Mouse (Mus musculus): ENCODE results near the gene Hira. TPM values are rescaled to one million over a fixed set of nuclear protein-coding genes. Genes with fewer than 3 reads are reported as not detected.
A peak's percentile ranks its signal among the peaks of the same experiment; 100 is the strongest.
"Not testable (repeated sequence)": the region's sequence is repeated elsewhere in the genome, so short reads cannot be mapped to it uniquely, and the experiment has no call there.

Gene Hira
- polyA plus RNA-seq, 1 experiment from 2014 or later, result 14.7 TPM

- H3K4me1 ChIP-seq (ENCODE audit: control insufficient read depth, insufficient read depth, low read length); H3K36me3 ChIP-seq (ENCODE audit: control insufficient read depth, insufficient read depth, low read length); H3K27me3 ChIP-seq (ENCODE audit: control insufficient read depth, insufficient read depth, low read length); DNase-seq (ENCODE audit: low spot score, missing footprints); ATAC-seq (ENCODE audit: low FRiP score); H3K4me2 ChIP-seq; H3K9me3 ChIP-seq (ENCODE audit: control insufficient read depth, low read length); H3K27ac ChIP-seq (ENCODE audit: low read depth, low read length); H3K9ac ChIP-seq (ENCODE audit: low read length); H3K4me3 ChIP-seq (ENCODE audit: low read depth, low read length): not testable (repeated sequence)
- 91% methylated on average over 16 of the region's 17 CpGs for WGBS
Measured at GRCm38 (mm10) chr16:18849521-18850190, 27.2 kb upstream of the Hira start.

- H3K27me3 ChIP-seq (ENCODE audit: control insufficient read depth, insufficient read depth, low read length), result no peaks in the 10 kb centered on the region
- no peak overlapping the region for H3K9ac ChIP-seq (ENCODE audit: low read length)
- H3K27ac ChIP-seq (ENCODE audit: low read depth, low read length), result no peak overlapping the region
- peak; percentile 85 for DNase-seq (ENCODE audit: low spot score, missing footprints)
- H3K36me3 ChIP-seq (ENCODE audit: control insufficient read depth, insufficient read depth, low read length), result no peaks in the 10 kb centered on the region
- no peaks in the 10 kb centered on the region for H3K9me3 ChIP-seq (ENCODE audit: control insufficient read depth, low read length)
- no peak for ATAC-seq (ENCODE audit: low FRiP score)
- H3K4me2 ChIP-seq, result no peak overlapping the region
- H3K4me3 ChIP-seq (ENCODE audit: low read depth, low read length), result no peak overlapping the region
- no peaks in the 10 kb centered on the region for H3K4me1 ChIP-seq (ENCODE audit: control insufficient read depth, insufficient read depth, low read length)
Measured at GRCm38 (mm10) chr16:18858551-18858950, 18.3 kb upstream of the Hira start.

GRCm38 (mm10) chr16:18860186-18860585 is 16.7 kb upstream of the Hira start:
- ATAC-seq (ENCODE audit: low FRiP score) (no peak), DNase-seq (ENCODE audit: low spot score, missing footprints) (no peak)
- H3K4me3 ChIP-seq (ENCODE audit: low read depth, low read length), result no peak overlapping the region

GRCm38 (mm10) chr16:18870495-18870894 is 6.3 kb upstream of the Hira start:
- not testable (repeated sequence) for H3K4me2 ChIP-seq; H3K9ac ChIP-seq (ENCODE audit: low read length); H3K4me3 ChIP-seq (ENCODE audit: low read depth, low read length); H3K27me3 ChIP-seq (ENCODE audit: control insufficient read depth, insufficient read depth, low read length); DNase-seq (ENCODE audit: low spot score, missing footprints); H3K4me1 ChIP-seq (ENCODE audit: control insufficient read depth, insufficient read depth, low read length); H3K9me3 ChIP-seq (ENCODE audit: control insufficient read depth, low read length); H3K27ac ChIP-seq (ENCODE audit: low read depth, low read length); ATAC-seq (ENCODE audit: low FRiP score)
- H3K36me3 ChIP-seq (ENCODE audit: control insufficient read depth, insufficient read depth, low read length), result peaks cover 11% of the 10 kb centered on the region; the same call in 1 of the 2 replicates
- WGBS, result 86% methylated on average over 1 of the region's 1 CpGs

More at GRCm38 (mm10) chr16:18860186-18860585, 16.7 kb upstream of the Hira start:
- Histone ChIP-seq H3K36me3 (ENCODE audit: control insufficient read depth, insufficient read depth, low read length) (no peaks in the 10 kb centered on the region), H3K27me3 (ENCODE audit: control insufficient read depth, insufficient read depth, low read length) (no peaks in the 10 kb centered on the region), H3K4me2 (no peak overlapping the region), H3K9ac (ENCODE audit: low read length) (no peak overlapping the region), H3K9me3 (ENCODE audit: control insufficient read depth, low read length) (no peaks in the 10 kb centered on the region), H3K4me1 (ENCODE audit: control insufficient read depth, insufficient read depth, low read length) (no peaks in the 10 kb centered on the region), H3K27ac (ENCODE audit: low read depth, low read length) (no peak overlapping the region)
- WGBS, result 74% methylated on average over 1 of the region's 1 CpGs

GRCm38 (mm10) chr16:18876091-18876441 is 771 bp upstream of the Hira start:
- 1% methylated on average over 17 of the region's 17 CpGs for WGBS
- H3K36me3 ChIP-seq (ENCODE audit: control insufficient read depth, insufficient read depth, low read length), result peaks cover 15% of the 10 kb centered on the region; the same call in 1 of the 2 replicates
- ATAC-seq (ENCODE audit: low FRiP score) (no peak), DNase-seq (ENCODE audit: low spot score, missing footprints) (no peak)
- H3K27me3 ChIP-seq (ENCODE audit: control insufficient read depth, insufficient read depth, low read length), result no peaks in the 10 kb centered on the region
- H3K4me1 ChIP-seq (ENCODE audit: control insufficient read depth, insufficient read depth, low read length), result peaks cover 8% of the 10 kb centered on the region
- no peaks in the 10 kb centered on the region for H3K9me3 ChIP-seq (ENCODE audit: control insufficient read depth, low read length)
- peak overlapping the region; percentile 95 for H3K9ac ChIP-seq (ENCODE audit: low read length)
- H3K4me2 ChIP-seq, result peak overlapping the region; percentile 74
- peak overlapping the region; percentile 97 for H3K4me3 ChIP-seq (ENCODE audit: low read depth, low read length)
- peak overlapping the region; percentile 91 for H3K27ac ChIP-seq (ENCODE audit: low read depth, low read length)

- Histone ChIP-seq H3K4me1 (ENCODE audit: control insufficient read depth, insufficient read depth, low read length) (peaks cover 8% of the 10 kb centered on the region), H3K27ac (ENCODE audit: low read depth, low read length) (peak overlapping the region; percentile 91), H3K9me3 (ENCODE audit: control insufficient read depth, low read length) (no peaks in the 10 kb centered on the region), H3K27me3 (ENCODE audit: control insufficient read depth, insufficient read depth, low read length) (no peaks in the 10 kb centered on the region), H3K4me2 (peak overlapping the region; percentile 74), H3K36me3 (ENCODE audit: control insufficient read depth, insufficient read depth, low read length) (peaks cover 6% of the 10 kb centered on the region; the same call in 1 of the 2 replicates), H3K4me3 (ENCODE audit: low read depth, low read length) (peak overlapping the region; percentile 97), H3K9ac (ENCODE audit: low read length) (peak overlapping the region; percentile 95)
- under 1% methylated on average over 41 of the region's 43 CpGs for WGBS
- ATAC-seq (ENCODE audit: low FRiP score), result peak; percentile 45
- DNase-seq (ENCODE audit: low spot score, missing footprints), result peak; percentile 97
Measured at GRCm38 (mm10) chr16:18877386-18878090, 701 bp downstream of the Hira start.

GRCm38 (mm10) chr16:18878091-18878720 is 1.4 kb downstream of the Hira start:
- DNase-seq (ENCODE audit: low spot score, missing footprints) (no peak), ATAC-seq (ENCODE audit: low FRiP score) (no peak)
- peak overlapping the region; percentile 97 for H3K4me3 ChIP-seq (ENCODE audit: low read depth, low read length)
- peak overlapping the region; percentile 74 for H3K4me2 ChIP-seq
- H3K9ac ChIP-seq (ENCODE audit: low read length), result peak overlapping the region; percentile 95
- 36% methylated on average over 20 of the region's 20 CpGs for WGBS
- peak overlapping the region; percentile 91; the same call in 1 of the 2 replicates for H3K27ac ChIP-seq (ENCODE audit: low read depth, low read length)
- peaks cover 8% of the 10 kb centered on the region for H3K4me1 ChIP-seq (ENCODE audit: control insufficient read depth, insufficient read depth, low read length)
- no peaks in the 10 kb centered on the region for H3K9me3 ChIP-seq (ENCODE audit: control insufficient read depth, low read length)
- H3K36me3 ChIP-seq (ENCODE audit: control insufficient read depth, insufficient read depth, low read length), result peaks cover 9% of the 10 kb centered on the region
- H3K27me3 ChIP-seq (ENCODE audit: control insufficient read depth, insufficient read depth, low read length), result no peaks in the 10 kb centered on the region

GRCm38 (mm10) chr16:18884044-18884443 is 7.2 kb downstream of the Hira start:
- no peaks in the 10 kb centered on the region for H3K27me3 ChIP-seq (ENCODE audit: control insufficient read depth, insufficient read depth, low read length)
- H3K9me3 ChIP-seq (ENCODE audit: control insufficient read depth, low read length), result no peaks in the 10 kb centered on the region
- no peak overlapping the region for H3K4me2 ChIP-seq
- no peak overlapping the region for H3K27ac ChIP-seq (ENCODE audit: low read depth, low read length)
- H3K4me1 ChIP-seq (ENCODE audit: control insufficient read depth, insufficient read depth, low read length), result peaks cover 4% of the 10 kb centered on the region
- ATAC-seq (ENCODE audit: low FRiP score) (no peak), DNase-seq (ENCODE audit: low spot score, missing footprints) (no peak)
- H3K4me3 ChIP-seq (ENCODE audit: low read depth, low read length), result no peak overlapping the region
- H3K9ac ChIP-seq (ENCODE audit: low read length), result no peak overlapping the region
- peaks cover 7% of the 10 kb centered on the region for H3K36me3 ChIP-seq (ENCODE audit: control insufficient read depth, insufficient read depth, low read length)

GRCm38 (mm10) chr16:18893840-18894372 is 17.1 kb downstream of the Hira start:
- H3K9me3 ChIP-seq (ENCODE audit: control insufficient read depth, low read length), result no peaks in the 10 kb centered on the region
- DNase-seq (ENCODE audit: low spot score, missing footprints) (peak; percentile 61), ATAC-seq (ENCODE audit: low FRiP score) (no peak)
- no peak overlapping the region for H3K4me2 ChIP-seq
- H3K27me3 ChIP-seq (ENCODE audit: control insufficient read depth, insufficient read depth, low read length), result no peaks in the 10 kb centered on the region
- 89% methylated on average over 4 of the region's 4 CpGs for WGBS
- no peak overlapping the region for H3K4me3 ChIP-seq (ENCODE audit: low read depth, low read length)
- H3K9ac ChIP-seq (ENCODE audit: low read length), result no peak overlapping the region
- H3K4me1 ChIP-seq (ENCODE audit: control insufficient read depth, insufficient read depth, low read length), result no peaks in the 10 kb centered on the region
- H3K36me3 ChIP-seq (ENCODE audit: control insufficient read depth, insufficient read depth, low read length), result peaks cover 10% of the 10 kb centered on the region
- H3K27ac ChIP-seq (ENCODE audit: low read depth, low read length), result no peak overlapping the region

Measured in midbrain, embryonic 11.5 days (tissue).